ENCODE assay signal across 11 mouse cellular contexts in the genomic region with DNA sequence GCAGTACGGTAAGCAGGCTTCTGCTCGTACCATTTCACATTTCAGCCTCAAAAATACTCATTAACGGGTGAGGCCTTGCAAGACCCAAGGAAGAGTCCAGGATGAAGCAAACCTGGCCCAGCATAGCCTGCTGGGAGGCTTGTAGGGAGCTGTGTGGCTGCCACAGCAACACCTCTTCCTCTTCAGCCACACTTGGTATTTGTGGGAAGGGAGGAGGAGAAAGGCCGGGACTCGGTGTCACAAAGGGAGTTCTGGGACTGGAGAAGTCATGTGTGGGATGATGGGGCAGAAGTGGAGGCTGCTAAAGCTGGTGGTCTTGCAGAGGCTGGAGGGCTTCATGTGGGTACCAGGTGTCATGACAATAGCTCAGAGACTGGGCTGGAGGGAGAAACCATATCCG. TPM values are rescaled to one million over a fixed set of nuclear protein-coding genes. Genes with fewer than 3 reads are reported as not detected.
DNase-seq lines count a peak whose midpoint lies in the region; ATAC-seq and TF ChIP-seq lines count a peak whose summit lies in the region.
"Had no signal": no experiment of that assay in that cellular context is flagged by ENCODE, and none has a peak within 500 bp of the region (broad histone marks: within the 10 kb centered on the region; RNA-seq: fewer than 3 reads in every experiment).

No protein-coding gene starts in this region.

- no peak overlapping the region for H3K4me2 ChIP-seq in intestine, embryonic 15.5 days (replicated peaks)
- no peak overlapping the region for H3K4me2 ChIP-seq in intestine, embryonic 16.5 days (ENCODE audit: low read depth, low read length)
- H3K4me2 ChIP-seq in liver, embryonic 15.5 days: 0 out of 2 replicates have a peak overlapping the region, but pooled peaks have one; percentile 21

- no peaks in the 10 kb centered on the region for H3K27me3 ChIP-seq in intestine, embryonic 15.5 days (replicated peaks)
- no peaks in the 10 kb centered on the region for H3K27me3 ChIP-seq in intestine, embryonic 16.5 days (replicated peaks; ENCODE audit: control insufficient read depth, insufficient read depth, low read length)
- H3K27me3 ChIP-seq in testis, adult 2 months (ENCODE audit: control insufficient read depth, insufficient read depth, low read length): no peaks in the 10 kb centered on the region
- H3K27me3 ChIP-seq in liver, embryonic 15.5 days: no peaks in the 10 kb centered on the region

- H3K27ac ChIP-seq in intestine, embryonic 15.5 days: 0 out of 2 replicates have a peak overlapping the region, but pooled peaks have one; percentile 13
- H3K27ac ChIP-seq in intestine, embryonic 16.5 days (ENCODE audit: low read length): no peak overlapping the region
- H3K27ac ChIP-seq in testis, adult 2 months (ENCODE audit: control insufficient read depth, insufficient read depth, low read depth, low read length): peak overlapping the region; percentile 67
- peak overlapping the region; percentile 56 for H3K27ac ChIP-seq in liver, embryonic 15.5 days (replicated peaks)

- no peak for DNase-seq in testis, postnatal 14 days (ENCODE audit: low spot score)
- DNase-seq in right cerebral cortex, postnatal 10 days (ENCODE audit: low spot score in 2 of 2): no peak
- no peak for DNase-seq in urinary bladder, adult 2 months (ENCODE audit: low spot score)
- DNase-seq in cerebellum, adult 11 months: no peak
- DNase-seq: cerebellum, postnatal 10 days; gastrocnemius, postnatal 25 days; thymus, postnatal 25 days had no signal

- H3K36me3 ChIP-seq in intestine, embryonic 15.5 days: peaks cover 4% of the 10 kb centered on the region; the same call in 1 of the 2 replicates
- no peaks in the 10 kb centered on the region for H3K36me3 ChIP-seq in intestine, embryonic 16.5 days (ENCODE audit: control insufficient read depth, insufficient read depth, low read length)
- H3K36me3 ChIP-seq in testis, adult 2 months (ENCODE audit: control insufficient read depth, insufficient read depth, low read length): no peaks in the 10 kb centered on the region
- H3K36me3 ChIP-seq in liver, embryonic 15.5 days (replicated peaks): no peaks in the 10 kb centered on the region

- 76% methylated on average over 6 of the region's 6 CpGs for WGBS in intestine, embryonic 15.5 days
- 72% methylated on average over 6 of the region's 6 CpGs for WGBS in intestine, embryonic 16.5 days
- 64% methylated on average over 6 of the region's 6 CpGs for WGBS in liver, embryonic 15.5 days (ENCODE audit: insufficient replicate concordance)

- H3K4me1 ChIP-seq in intestine, embryonic 15.5 days (replicated peaks): peaks cover 26% of the 10 kb centered on the region
- H3K4me1 ChIP-seq in intestine, embryonic 16.5 days (ENCODE audit: control insufficient read depth, insufficient read depth, low read length): peaks cover 23% of the 10 kb centered on the region
- peaks cover 12% of the 10 kb centered on the region for H3K4me1 ChIP-seq in testis, adult 2 months (ENCODE audit: control insufficient read depth, insufficient read depth, low read length)
- peaks cover 42% of the 10 kb centered on the region for H3K4me1 ChIP-seq in liver, embryonic 15.5 days (replicated peaks)

- H3K9me3 ChIP-seq in intestine, embryonic 15.5 days: no peaks in the 10 kb centered on the region
- H3K9me3 ChIP-seq in intestine, embryonic 16.5 days (ENCODE audit: control insufficient read depth, low read length): no peaks in the 10 kb centered on the region
- no peaks in the 10 kb centered on the region for H3K9me3 ChIP-seq in liver, embryonic 15.5 days (replicated peaks)

- H3K4me3 ChIP-seq in intestine, embryonic 15.5 days (replicated peaks): no peak overlapping the region
- no peak overlapping the region for H3K4me3 ChIP-seq in intestine, embryonic 16.5 days (ENCODE audit: low read length)
- H3K4me3 ChIP-seq in testis, adult 2 months (ENCODE audit: control insufficient read depth, low read depth, low read length): peak overlapping the region; percentile 76
- H3K4me3 ChIP-seq in liver, embryonic 15.5 days (replicated peaks): no peak overlapping the region

- ATAC-seq in intestine, embryonic 15.5 days: no peak
- ATAC-seq in intestine, embryonic 16.5 days: no peak
- no peak for ATAC-seq in liver, embryonic 15.5 days (ENCODE audit: insufficient read depth)

- no peak for TF ChIP-seq POLR2A in testis, adult 2 months (IDR thresholded peaks at IDR 0.05; ENCODE audit: control insufficient read depth, low read depth, low read length)

- H3K9ac ChIP-seq in intestine, embryonic 15.5 days: no peak overlapping the region
- H3K9ac ChIP-seq in intestine, embryonic 16.5 days (ENCODE audit: low read depth, low read length): no peak overlapping the region
- H3K9ac ChIP-seq in liver, embryonic 15.5 days: no peak overlapping the region

- no peak for TF ChIP-seq CTCF in testis, adult 2 months (IDR thresholded peaks at IDR 0.05; ENCODE audit: control insufficient read depth, insufficient read depth, insufficient replicate concordance, low read depth, low read length)

RNA-seq across cellular contexts. Expression of gene Dusp1, which starts 39.6 kb away (rescaled TPM):
- 14.3 and 15.1 TPM in 2 replicates for polyA plus RNA-seq in intestine, embryonic 15.5 days (2015; fragmentation: Nextera tagmentation; extraction: Ambion mirVana)
- 12.2 and 14.4 TPM in 2 replicates for polyA plus RNA-seq in intestine, embryonic 16.5 days (2015; fragmentation: Nextera tagmentation; extraction: Ambion mirVana)
- 19.7 and 24.5 TPM in 2 replicates for polyA plus RNA-seq in testis, adult 2 months (2012; rRNA removed)
- 29.6 and 31.2 TPM in 2 replicates for polyA plus RNA-seq in liver, embryonic 15.5 days (2015; fragmentation: Nextera tagmentation; extraction: Ambion mirVana)
- polyA plus RNA-seq in urinary bladder, adult 2 months (2012; rRNA removed): 67.4 and 75.0 TPM in 2 replicates

RNA-seq across cellular contexts. Expression of gene Ergic1, which starts 40.2 kb away (rescaled TPM):
- polyA plus RNA-seq in intestine, embryonic 15.5 days (2015; fragmentation: Nextera tagmentation; extraction: Ambion mirVana): 97.0 and 100 TPM in 2 replicates
- 88.6 and 91.2 TPM in 2 replicates for polyA plus RNA-seq in intestine, embryonic 16.5 days (2015; fragmentation: Nextera tagmentation; extraction: Ambion mirVana)
- 115 and 122 TPM in 2 replicates for polyA plus RNA-seq in testis, adult 2 months (2012; rRNA removed)
- 33.8 and 35.7 TPM in 2 replicates for polyA plus RNA-seq in liver, embryonic 15.5 days (2015; fragmentation: Nextera tagmentation; extraction: Ambion mirVana)
- polyA plus RNA-seq in urinary bladder, adult 2 months (2012; rRNA removed): 152 and 155 TPM in 2 replicates
